12 mouse cellular contexts compared by ENCODE assay signal in the genomic region with DNA sequence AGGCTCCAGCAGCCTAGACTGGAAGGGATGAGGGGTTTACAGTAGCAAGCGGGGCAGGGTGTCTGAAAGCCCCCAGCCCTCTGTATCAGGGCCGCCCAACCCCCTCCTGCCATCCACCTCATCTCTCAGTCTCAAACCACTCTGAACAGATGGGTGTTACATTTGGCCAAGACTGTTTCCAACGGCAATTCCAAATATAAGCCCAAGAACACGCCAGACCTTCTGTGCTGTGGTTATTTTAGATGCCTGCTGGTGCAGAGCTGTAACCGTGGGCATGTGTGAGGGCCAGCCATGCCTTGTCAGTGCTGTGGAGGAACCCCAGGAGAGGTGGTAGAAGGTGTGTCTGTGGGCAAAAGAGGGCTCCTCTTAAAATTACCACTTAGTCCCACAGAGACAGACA.
DNase-seq lines count a peak whose midpoint lies in the region; ATAC-seq lines count a peak whose summit lies in the region.
"Had no signal": no experiment of that assay in that cellular context is flagged by ENCODE, and none has a peak within 500 bp of the region (broad histone marks: within the 10 kb centered on the region; RNA-seq: fewer than 3 reads in every experiment).

No protein-coding gene starts in this region.

- 74% methylated on average over 5 of the region's 5 CpGs for WGBS in hindbrain, embryonic 15.5 days
- 83% methylated on average over 5 of the region's 5 CpGs for WGBS in hindbrain, embryonic 14.5 days
- WGBS in forebrain, embryonic 12.5 days: 88% methylated on average over 5 of the region's 5 CpGs
- 88% methylated on average over 5 of the region's 5 CpGs for WGBS in kidney, embryonic 14.5 days

- 0 out of 2 replicates have a peak overlapping the region, but pooled peaks have one; percentile 16 for H3K27ac ChIP-seq in hindbrain, embryonic 15.5 days (replicated peaks)
- no peak overlapping the region for H3K27ac ChIP-seq in hindbrain, embryonic 14.5 days
- H3K27ac ChIP-seq in forebrain, embryonic 12.5 days: peak overlapping the region; percentile 43; the same call in 1 of the 2 replicates
- no peak overlapping the region for H3K27ac ChIP-seq in kidney, embryonic 14.5 days (ENCODE audit: low read depth, low read length)

- H3K36me3 ChIP-seq in hindbrain, embryonic 15.5 days: no peaks in the 10 kb centered on the region
- no peaks in the 10 kb centered on the region for H3K36me3 ChIP-seq in hindbrain, embryonic 14.5 days (replicated peaks; ENCODE audit: control insufficient read depth, insufficient read depth)
- no peaks in the 10 kb centered on the region for H3K36me3 ChIP-seq in forebrain, embryonic 12.5 days (replicated peaks)
- H3K36me3 ChIP-seq in kidney, embryonic 14.5 days (ENCODE audit: control insufficient read depth, insufficient read depth, low read length): no peaks in the 10 kb centered on the region; the same call in 1 of the 2 replicates

- no peaks in the 10 kb centered on the region for H3K27me3 ChIP-seq in hindbrain, embryonic 15.5 days
- H3K27me3 ChIP-seq in hindbrain, embryonic 14.5 days (ENCODE audit: control insufficient read depth, insufficient read depth, low read length): no peaks in the 10 kb centered on the region
- H3K27me3 ChIP-seq in forebrain, embryonic 12.5 days: 0 out of 2 replicates have a peak, but pooled peaks cover 3% of the 10 kb centered on the region
- no peaks in the 10 kb centered on the region for H3K27me3 ChIP-seq in kidney, embryonic 14.5 days (ENCODE audit: control insufficient read depth, insufficient read depth, low read length)

- no peak overlapping the region for H3K9ac ChIP-seq in hindbrain, embryonic 15.5 days
- H3K9ac ChIP-seq in hindbrain, embryonic 14.5 days: no peak overlapping the region
- no peak overlapping the region for H3K9ac ChIP-seq in forebrain, embryonic 12.5 days
- H3K9ac ChIP-seq in kidney, embryonic 14.5 days (ENCODE audit: low read depth, low read length): no peak overlapping the region

- H3K4me1 ChIP-seq in hindbrain, embryonic 15.5 days (replicated peaks): peaks cover 14% of the 10 kb centered on the region
- H3K4me1 ChIP-seq in hindbrain, embryonic 14.5 days (replicated peaks; ENCODE audit: control insufficient read depth, insufficient read depth, low read length): peaks cover 15% of the 10 kb centered on the region; the same call in 1 of the 2 replicates
- peaks cover 34% of the 10 kb centered on the region for H3K4me1 ChIP-seq in forebrain, embryonic 12.5 days
- H3K4me1 ChIP-seq in kidney, embryonic 14.5 days (ENCODE audit: control insufficient read depth, insufficient read depth, low read length): peaks cover 6% of the 10 kb centered on the region; the same call in 1 of the 2 replicates

- no peak overlapping the region for H3K4me3 ChIP-seq in hindbrain, embryonic 15.5 days
- no peak overlapping the region for H3K4me3 ChIP-seq in hindbrain, embryonic 14.5 days (replicated peaks; ENCODE audit: low read length)
- H3K4me3 ChIP-seq in forebrain, embryonic 12.5 days (replicated peaks): no peak overlapping the region
- no peak overlapping the region for H3K4me3 ChIP-seq in kidney, embryonic 14.5 days (ENCODE audit: low read length)

- H3K4me2 ChIP-seq in hindbrain, embryonic 15.5 days: no peak overlapping the region
- H3K4me2 ChIP-seq in hindbrain, embryonic 14.5 days (replicated peaks): no peak overlapping the region
- H3K4me2 ChIP-seq in forebrain, embryonic 12.5 days: no peak overlapping the region
- no peak overlapping the region for H3K4me2 ChIP-seq in kidney, embryonic 14.5 days (replicated peaks; ENCODE audit: low read depth, low read length)
- H3K4me2 ChIP-seq: midbrain, embryonic 11.5 days had no signal

- no peak for ATAC-seq in hindbrain, embryonic 15.5 days (ENCODE audit: low FRiP score, low read depth)
- no peak for ATAC-seq in hindbrain, embryonic 14.5 days (ENCODE audit: low FRiP score)
- ATAC-seq in forebrain, embryonic 12.5 days (ENCODE audit: low FRiP score): no peak
- ATAC-seq in kidney, embryonic 14.5 days (ENCODE audit: low FRiP score, low TSS enrichment): no peak

- no peaks in the 10 kb centered on the region for H3K9me3 ChIP-seq in hindbrain, embryonic 15.5 days
- H3K9me3 ChIP-seq in hindbrain, embryonic 14.5 days (ENCODE audit: control insufficient read depth, low read length): no peaks in the 10 kb centered on the region
- H3K9me3 ChIP-seq in forebrain, embryonic 12.5 days: no peaks in the 10 kb centered on the region
- no peaks in the 10 kb centered on the region for H3K9me3 ChIP-seq in kidney, embryonic 14.5 days (ENCODE audit: control insufficient read depth, low read length)

- DNase-seq in hindbrain, embryonic 14.5 days (ENCODE audit: low spot score): no peak
- DNase-seq in layer of hippocampus, adult 9-11 months: peak; percentile 88
- DNase-seq in right cerebral cortex, postnatal 14 days: peak; percentile 52
- DNase-seq in c-Kit-positive CD71-positive TER-119-positive erythroid progenitor cells, embryonic 14.5 days (ENCODE audit: low spot score): no peak
- DNase-seq in yolk sac, embryonic 10.5 days (ENCODE audit: low spot score): no peak
- DNase-seq: B cell, adult 2 months; retina, postnatal 1 day; thymus, postnatal 4 days had no signal

Comparison
In these comparisons a context has a peak if more than half of its experiments do, and no peak if none do; other contexts are left out.
1. H3K27ac ChIP-seq: peak in hindbrain, embryonic 15.5 days (single experiment) and forebrain, embryonic 12.5 days (single experiment); none in hindbrain, embryonic 14.5 days (single experiment) and kidney, embryonic 14.5 days (single experiment).
2. DNase-seq: peak in layer of hippocampus, adult 9-11 months (single experiment) and right cerebral cortex, postnatal 14 days (single experiment); none in hindbrain, embryonic 14.5 days (single experiment), c-Kit-positive CD71-positive TER-119-positive erythroid progenitor cells, embryonic 14.5 days (single experiment) and yolk sac, embryonic 10.5 days (single experiment).